Mouse (Mus musculus) cerebellum, postnatal 25 days (tissue): ENCODE measurements around the gene Fam178b.
"Not testable (repeated sequence)": the region's sequence is repeated elsewhere in the genome, so short reads cannot be mapped to it uniquely, and the experiment has no call there.

Experiments
- DNase-seq, 2 experiments: peaks; one replicate each; pipeline ENCODE4 v3.0.0; 2021; ENCODE audit warnings: mixed read lengths in 2 of 2

Fam178b gene

GRCm38 (mm10) chr1:36625442-36625841, 57.5 kb downstream of the Fam178b start:
- no peak for DNase-seq

- not testable (repeated sequence) for DNase-seq
Measured at GRCm38 (mm10) chr1:36615958-36616357, 67.0 kb downstream of the Fam178b start.

- DNase-seq = no peak
Measured at GRCm38 (mm10) chr1:36615188-36615587, 67.8 kb downstream of the Fam178b start.

- DNase-seq = no peak
Measured at GRCm38 (mm10) chr1:36614584-36614983, 68.4 kb downstream of the Fam178b start.

- DNase-seq = no peak
Measured at GRCm38 (mm10) chr1:36613374-36613895, 69.5 kb downstream of the Fam178b start.

- DNase-seq = peak in 1 of 2 experiments; percentile 44
Measured at GRCm38 (mm10) chr1:36612362-36612761, 70.6 kb downstream of the Fam178b start.

- no peak for DNase-seq
Measured at GRCm38 (mm10) chr1:36611449-36612123, 71.4 kb downstream of the Fam178b start.

GRCm38 (mm10) chr1:36608211-36608610, 74.8 kb downstream of the Fam178b start:
- no peak for DNase-seq

GRCm38 (mm10) chr1:36606951-36607350, 76.0 kb downstream of the Fam178b start:
- no peak for DNase-seq

GRCm38 (mm10) chr1:36604254-36605156, 78.5 kb downstream of the Fam178b start:
- no peak for DNase-seq

- DNase-seq = peak in 1 of 2 experiments; percentile 35
Measured at GRCm38 (mm10) chr1:36603361-36603760, 79.6 kb downstream of the Fam178b start.

GRCm38 (mm10) chr1:36602271-36602670, 80.7 kb downstream of the Fam178b start:
- DNase-seq = no peak

- DNase-seq = no peak
Measured at GRCm38 (mm10) chr1:36598411-36598810, 84.6 kb downstream of the Fam178b start.

GRCm38 (mm10) chr1:36596114-36596513, 86.9 kb downstream of the Fam178b start:
- DNase-seq = peak; percentile 32 to 53

GRCm38 (mm10) chr1:36595167-36595931, 87.6 kb downstream of the Fam178b start:
- no peak for DNase-seq

GRCm38 (mm10) chr1:36593099-36593498, 89.9 kb downstream of the Fam178b start:
- no peak for DNase-seq

GRCm38 (mm10) chr1:36591408-36591807, 91.6 kb downstream of the Fam178b start:
- DNase-seq = no peak

GRCm38 (mm10) chr1:36590664-36591063, 92.3 kb downstream of the Fam178b start:
- no peak for DNase-seq

- DNase-seq = peak; percentile 71 to 78
Measured at GRCm38 (mm10) chr1:36589486-36589885, 93.5 kb downstream of the Fam178b start.

- peak in 1 of 2 experiments; percentile 24 for DNase-seq
Measured at GRCm38 (mm10) chr1:36588476-36589450, 94.2 kb downstream of the Fam178b start.

GRCm38 (mm10) chr1:36587860-36588259, 95.1 kb downstream of the Fam178b start:
- DNase-seq = no peak

GRCm38 (mm10) chr1:36586288-36586687, 96.7 kb downstream of the Fam178b start:
- no peak for DNase-seq
